Comparison of ENCODE assay signal across 19 mouse cellular contexts in the genomic region with DNA sequence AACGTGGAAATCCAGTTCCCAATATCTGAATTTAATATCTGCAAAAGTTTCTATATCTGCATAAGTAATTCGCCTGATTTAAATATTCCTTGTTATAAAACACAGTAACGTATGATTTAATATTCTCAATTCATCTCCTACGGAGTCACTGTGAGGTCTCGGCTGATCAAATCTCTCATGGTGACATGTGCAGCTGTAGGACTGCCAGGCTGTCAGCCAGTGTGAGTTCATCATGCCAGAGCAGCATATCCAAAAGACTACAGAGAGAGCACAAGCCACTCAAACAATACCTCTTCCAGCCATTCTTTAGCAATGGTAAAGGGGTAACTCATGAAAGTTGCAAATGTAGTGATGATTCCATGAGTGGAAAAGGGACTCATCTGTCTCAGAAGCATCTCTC.
DNase-seq lines count a peak whose midpoint lies in the region; ATAC-seq and TF ChIP-seq lines count a peak whose summit lies in the region.
"Had no signal": no experiment of that assay in that cellular context is flagged by ENCODE, and none has a peak within 500 bp of the region (broad histone marks: within the 10 kb centered on the region; RNA-seq: fewer than 3 reads in every experiment).

No protein-coding gene starts in this region.

- TF ChIP-seq CTCF in midbrain, postnatal 0 days (IDR thresholded peaks at IDR 0.05) = no peak
- no peak for TF ChIP-seq CTCF in stomach, postnatal 0 days (IDR thresholded peaks at IDR 0.05; ENCODE audit: low read depth)

- no peak overlapping the region for H3K4me3 ChIP-seq in hindbrain, embryonic 16.5 days (ENCODE audit: low read length)
- H3K4me3 ChIP-seq in hindbrain, embryonic 12.5 days = no peak overlapping the region
- no peak overlapping the region for H3K4me3 ChIP-seq in midbrain, postnatal 0 days (ENCODE audit: low read depth, low read length)
- H3K4me3 ChIP-seq in midbrain, embryonic 16.5 days (ENCODE audit: low read depth, low read length) = no peak overlapping the region
- no peak overlapping the region for H3K4me3 ChIP-seq in stomach, postnatal 0 days (ENCODE audit: low read depth, low read length)
- H3K4me3 ChIP-seq: embryonic facial prominence, embryonic 12.5 days; heart, adult 2 months; heart, embryonic 15.5 days; hindbrain, embryonic 10.5 days; intestine, embryonic 15.5 days had no signal

- no peaks in the 10 kb centered on the region for H3K4me1 ChIP-seq in hindbrain, embryonic 16.5 days (ENCODE audit: control insufficient read depth, insufficient read depth, low read depth, low read length)
- H3K4me1 ChIP-seq in hindbrain, embryonic 12.5 days = no peaks in the 10 kb centered on the region
- H3K4me1 ChIP-seq in midbrain, postnatal 0 days (ENCODE audit: insufficient read depth, low read length) = no peaks in the 10 kb centered on the region
- no peaks in the 10 kb centered on the region for H3K4me1 ChIP-seq in midbrain, embryonic 16.5 days (ENCODE audit: control insufficient read depth, insufficient read depth, low read length)
- no peaks in the 10 kb centered on the region for H3K4me1 ChIP-seq in stomach, postnatal 0 days (replicated peaks; ENCODE audit: control insufficient read depth, insufficient read depth)
- H3K4me1 ChIP-seq: embryonic facial prominence, embryonic 12.5 days; heart, embryonic 15.5 days; hindbrain, embryonic 10.5 days; intestine, embryonic 15.5 days had no signal

- H3K27ac ChIP-seq in hindbrain, embryonic 16.5 days (ENCODE audit: low read depth, low read length) = no peak overlapping the region
- H3K27ac ChIP-seq in hindbrain, embryonic 12.5 days = no peak overlapping the region
- H3K27ac ChIP-seq in midbrain, postnatal 0 days (ENCODE audit: low read depth, low read length) = no peak overlapping the region
- H3K27ac ChIP-seq in midbrain, embryonic 16.5 days (ENCODE audit: low read length) = no peak overlapping the region
- no peak overlapping the region for H3K27ac ChIP-seq in stomach, postnatal 0 days (replicated peaks)
- H3K27ac ChIP-seq: embryonic facial prominence, embryonic 12.5 days; heart, adult 2 months; heart, embryonic 15.5 days; hindbrain, embryonic 10.5 days; intestine, embryonic 15.5 days had no signal

- peak; percentile 55 to 71 for DNase-seq in cerebellum, postnatal 10 days
- no peak for DNase-seq in cerebellum, adult 11-12 months
- DNase-seq in midbrain, postnatal 0 days (ENCODE audit: low spot score) = peak; percentile 47
- DNase-seq in stomach, postnatal 0 days (ENCODE audit: low spot score) = no peak
- DNase-seq: adrenal gland, adult 2 months; adrenal gland, postnatal 25 days; gastrocnemius, postnatal 14 days; heart, adult 2 months; heart, postnatal 14 days; kidney, adult 18-20 months had no signal

- no peaks in the 10 kb centered on the region for H3K27me3 ChIP-seq in hindbrain, embryonic 16.5 days (replicated peaks; ENCODE audit: control insufficient read depth, insufficient read depth, low read length)
- no peaks in the 10 kb centered on the region for H3K27me3 ChIP-seq in hindbrain, embryonic 12.5 days
- H3K27me3 ChIP-seq in midbrain, postnatal 0 days (ENCODE audit: insufficient read depth, low read length) = no peaks in the 10 kb centered on the region
- no peaks in the 10 kb centered on the region for H3K27me3 ChIP-seq in midbrain, embryonic 16.5 days (ENCODE audit: control insufficient read depth, insufficient read depth, low read depth, low read length)
- H3K27me3 ChIP-seq in stomach, postnatal 0 days (ENCODE audit: control insufficient read depth, insufficient read depth, low read length) = no peaks in the 10 kb centered on the region
- H3K27me3 ChIP-seq: embryonic facial prominence, embryonic 12.5 days; heart, embryonic 15.5 days; intestine, embryonic 15.5 days had no signal

- no peaks in the 10 kb centered on the region for H3K9me3 ChIP-seq in hindbrain, embryonic 16.5 days (ENCODE audit: control insufficient read depth, low read length)
- H3K9me3 ChIP-seq in hindbrain, embryonic 12.5 days (replicated peaks) = no peaks in the 10 kb centered on the region
- H3K9me3 ChIP-seq in midbrain, postnatal 0 days (ENCODE audit: low read length) = no peaks in the 10 kb centered on the region
- no peaks in the 10 kb centered on the region for H3K9me3 ChIP-seq in midbrain, embryonic 16.5 days (replicated peaks; ENCODE audit: control insufficient read depth, low read length, poor library complexity, severe bottlenecking)
- H3K9me3 ChIP-seq in stomach, postnatal 0 days (ENCODE audit: control insufficient read depth, low read length) = no peaks in the 10 kb centered on the region
- H3K9me3 ChIP-seq: embryonic facial prominence, embryonic 12.5 days; heart, embryonic 15.5 days; hindbrain, embryonic 10.5 days; intestine, embryonic 15.5 days had no signal

- no peak overlapping the region for H3K4me2 ChIP-seq in hindbrain, embryonic 16.5 days (ENCODE audit: low read length)
- H3K4me2 ChIP-seq in hindbrain, embryonic 12.5 days (replicated peaks) = no peak overlapping the region
- H3K4me2 ChIP-seq in midbrain, postnatal 0 days (ENCODE audit: low read depth, low read length, poor library complexity, severe bottlenecking) = no peak overlapping the region
- no peak overlapping the region for H3K4me2 ChIP-seq in midbrain, embryonic 16.5 days (ENCODE audit: low read length)
- H3K4me2 ChIP-seq in stomach, postnatal 0 days (replicated peaks; ENCODE audit: low read depth) = no peak overlapping the region
- H3K4me2 ChIP-seq: embryonic facial prominence, embryonic 12.5 days; heart, embryonic 11.5 days; heart, embryonic 15.5 days; intestine, embryonic 15.5 days had no signal

- ATAC-seq in hindbrain, embryonic 16.5 days = 0 out of 2 replicates have a peak, but pooled peaks have one; percentile 48
- no peak for ATAC-seq in hindbrain, embryonic 12.5 days (ENCODE audit: low FRiP score)
- ATAC-seq in midbrain, postnatal 0 days (ENCODE audit: low FRiP score) = no peak
- ATAC-seq in midbrain, embryonic 16.5 days = no peak
- no peak for ATAC-seq in stomach, postnatal 0 days (ENCODE audit: low FRiP score, low TSS enrichment)
- ATAC-seq: forebrain, embryonic 16.5 days; intestine, embryonic 15.5 days had no signal

- TF ChIP-seq EP300 in stomach, postnatal 0 days (optimal IDR thresholded peaks at IDR 0.05) = no peak

- no peak overlapping the region for H3K9ac ChIP-seq in hindbrain, embryonic 16.5 days (ENCODE audit: low read depth, low read length)
- H3K9ac ChIP-seq in hindbrain, embryonic 12.5 days = no peak overlapping the region
- no peak overlapping the region for H3K9ac ChIP-seq in midbrain, postnatal 0 days (replicated peaks; ENCODE audit: low read length, poor library complexity, severe bottlenecking)
- no peak overlapping the region for H3K9ac ChIP-seq in midbrain, embryonic 16.5 days (ENCODE audit: low read depth, low read length)
- H3K9ac ChIP-seq in stomach, postnatal 0 days (ENCODE audit: low read length) = no peak overlapping the region
- H3K9ac ChIP-seq: embryonic facial prominence, embryonic 12.5 days; heart, embryonic 15.5 days; intestine, embryonic 15.5 days had no signal

- no peaks in the 10 kb centered on the region for H3K36me3 ChIP-seq in hindbrain, embryonic 16.5 days (ENCODE audit: control insufficient read depth, insufficient read depth, low read length)
- H3K36me3 ChIP-seq in hindbrain, embryonic 12.5 days = no peaks in the 10 kb centered on the region
- no peaks in the 10 kb centered on the region for H3K36me3 ChIP-seq in midbrain, postnatal 0 days (ENCODE audit: insufficient read depth, low read length)
- H3K36me3 ChIP-seq in midbrain, embryonic 16.5 days (ENCODE audit: control insufficient read depth, insufficient read depth, low read length) = no peaks in the 10 kb centered on the region
- H3K36me3 ChIP-seq in stomach, postnatal 0 days (ENCODE audit: control insufficient read depth, insufficient read depth, low read length) = no peaks in the 10 kb centered on the region
- H3K36me3 ChIP-seq: embryonic facial prominence, embryonic 12.5 days; heart, embryonic 15.5 days; hindbrain, embryonic 10.5 days; intestine, embryonic 15.5 days had no signal

- WGBS in hindbrain, embryonic 16.5 days = 73% methylated on average over 5 of the region's 5 CpGs
- WGBS in hindbrain, embryonic 12.5 days = 79% methylated on average over 5 of the region's 5 CpGs
- WGBS in midbrain, postnatal 0 days = 73% methylated on average over 5 of the region's 5 CpGs
- WGBS in midbrain, embryonic 16.5 days = 77% methylated on average over 5 of the region's 5 CpGs
- 77% methylated on average over 5 of the region's 5 CpGs for WGBS in stomach, postnatal 0 days

Comparison
In these comparisons a context has a peak if more than half of its experiments do, and no peak if none do; other contexts are left out.
1. DNase-seq: peak in cerebellum, postnatal 10 days (2 of 2) and midbrain, postnatal 0 days (single experiment); none in cerebellum, adult 11-12 months (single experiment) and stomach, postnatal 0 days (single experiment).